Mouse (Mus musculus) gonadal fat pad, adult 2 months (tissue): Measurements from ENCODE around the gene F2rl2. TPM values are rescaled to one million over a fixed set of nuclear protein-coding genes. Genes with fewer than 3 reads are reported as not detected.

Experiments
- DNase-seq: peaks from one replicate; pipeline ENCODE4 v3.0.0-alpha.2; 2012; ENCODE audit warnings: low read depth
- polyA plus RNA-seq: library from polyadenylated mRNA; depleted of rRNA; stranded (reverse); fragments of >200 nt; gene quantifications from 2 replicates; pipeline ENCODE4 v1.2.3, GENCODE M21; 2012; rRNA removed

The F2rl2 gene
- polyA plus RNA-seq, 1 experiment: 0.59 TPM

GRCm38 (mm10) chr13:95697874-95698273 lies 1.2 kb downstream of the F2rl2 start:
- no peak for DNase-seq

GRCm38 (mm10) chr13:95703376-95703775 lies 6.7 kb downstream of the F2rl2 start:
- DNase-seq: peak; percentile 42

GRCm38 (mm10) chr13:95705589-95705988 lies 8.9 kb downstream of the F2rl2 start:
- DNase-seq: no peak

DNA sequence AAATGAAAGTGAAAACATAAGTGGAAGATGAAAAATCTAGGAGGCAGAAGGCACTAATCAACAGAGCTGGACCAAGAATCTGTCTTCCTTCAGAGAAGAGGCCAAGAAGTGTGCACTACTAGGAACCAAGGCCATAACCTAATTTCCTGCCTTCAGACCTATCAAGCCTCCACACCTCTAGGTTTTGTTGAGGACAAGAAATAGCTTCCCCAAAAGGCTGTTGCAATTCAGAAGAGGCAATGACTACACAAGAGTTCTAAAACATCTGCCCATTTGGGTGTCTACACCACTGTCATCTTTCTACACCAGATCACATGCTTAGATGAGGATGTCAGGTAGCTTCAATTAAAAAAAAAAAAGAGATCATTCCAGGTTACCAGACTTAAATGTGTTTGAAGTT lies 15.4 kb downstream of the F2rl2 start:
- no peak for DNase-seq

GRCm38 (mm10) chr13:95712570-95713268 lies 16.1 kb downstream of the F2rl2 start:
- DNase-seq: no peak

DNA sequence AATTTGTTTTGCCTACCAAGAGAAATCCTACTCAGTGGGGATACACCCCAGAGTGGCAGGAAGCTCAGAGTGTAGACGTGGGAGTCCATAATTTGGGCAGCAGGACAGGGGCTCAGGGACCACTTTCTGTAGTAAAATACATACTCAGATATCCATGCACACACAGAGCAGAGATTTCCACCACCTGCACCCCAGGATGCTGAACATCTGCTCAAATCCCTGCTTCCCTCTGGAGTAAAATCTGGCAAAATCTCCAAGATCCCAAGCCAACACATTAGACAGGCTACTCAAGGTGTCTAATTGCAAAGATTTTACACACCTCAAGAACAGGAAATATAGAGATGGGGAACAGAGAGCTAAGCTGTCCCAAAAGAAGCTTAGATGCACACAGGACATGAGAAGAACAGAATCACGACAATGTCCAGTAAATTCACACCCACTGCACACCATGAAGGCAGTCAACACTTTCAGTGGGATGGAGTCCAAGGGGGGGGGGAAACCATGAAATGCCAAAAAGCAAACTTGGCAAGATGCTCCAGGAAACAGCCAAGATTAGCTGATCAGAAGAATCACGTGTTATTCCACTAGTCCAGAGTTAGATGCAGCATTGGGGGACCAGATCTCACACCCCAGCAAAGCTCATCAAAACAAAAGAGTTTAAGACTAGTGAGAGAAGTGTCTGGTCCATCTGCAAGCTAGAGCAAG lies 17.8 kb downstream of the F2rl2 start:
- DNase-seq: no peak

DNA sequence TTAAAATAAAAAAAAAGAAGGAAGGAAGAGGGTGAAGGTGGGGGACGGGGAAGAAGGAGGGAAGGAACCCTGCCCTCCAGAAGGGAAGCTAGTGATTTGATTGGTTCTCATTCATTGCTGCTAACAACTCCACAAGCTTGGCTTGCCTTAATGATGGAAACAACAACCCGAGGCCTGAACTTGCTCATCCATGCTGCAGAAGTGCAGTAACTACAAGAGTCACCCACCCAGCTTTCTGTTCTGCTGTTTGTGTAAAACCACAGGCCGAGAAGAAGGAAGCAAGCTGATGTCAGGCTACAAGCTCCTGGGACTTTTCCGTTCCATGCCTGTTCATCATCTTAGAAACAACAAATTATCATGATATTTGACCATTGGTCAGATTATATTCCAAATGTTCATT lies 18.7 kb downstream of the F2rl2 start:
- DNase-seq: no peak

GRCm38 (mm10) chr13:95719320-95720232 lies 22.9 kb downstream of the F2rl2 start:
- DNase-seq: no peak

- DNase-seq: no peak
These were observed 33.8 kb downstream of the F2rl2 start for GRCm38 (mm10) chr13:95730491-95730890.

DNA sequence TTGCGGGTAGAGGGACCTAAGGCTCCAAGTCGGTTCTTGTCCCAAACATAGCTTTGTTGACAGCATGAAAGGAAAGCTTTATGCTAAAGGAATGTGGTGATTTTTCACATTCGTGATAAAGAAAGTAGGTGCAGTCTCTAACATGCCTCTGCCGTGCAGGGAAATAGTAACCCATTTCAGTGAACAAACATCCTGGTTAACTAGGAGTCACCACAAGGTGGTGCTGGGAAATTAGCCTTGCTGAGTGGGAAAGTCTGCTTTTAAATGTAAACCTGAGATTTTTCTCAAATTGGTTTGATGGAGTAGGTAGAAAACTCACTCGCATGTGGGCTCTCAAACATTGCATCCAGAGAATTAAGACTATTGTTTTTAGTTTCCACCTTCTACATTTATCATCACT lies 43.0 kb downstream of the F2rl2 start:
- DNase-seq: no peak

DNA sequence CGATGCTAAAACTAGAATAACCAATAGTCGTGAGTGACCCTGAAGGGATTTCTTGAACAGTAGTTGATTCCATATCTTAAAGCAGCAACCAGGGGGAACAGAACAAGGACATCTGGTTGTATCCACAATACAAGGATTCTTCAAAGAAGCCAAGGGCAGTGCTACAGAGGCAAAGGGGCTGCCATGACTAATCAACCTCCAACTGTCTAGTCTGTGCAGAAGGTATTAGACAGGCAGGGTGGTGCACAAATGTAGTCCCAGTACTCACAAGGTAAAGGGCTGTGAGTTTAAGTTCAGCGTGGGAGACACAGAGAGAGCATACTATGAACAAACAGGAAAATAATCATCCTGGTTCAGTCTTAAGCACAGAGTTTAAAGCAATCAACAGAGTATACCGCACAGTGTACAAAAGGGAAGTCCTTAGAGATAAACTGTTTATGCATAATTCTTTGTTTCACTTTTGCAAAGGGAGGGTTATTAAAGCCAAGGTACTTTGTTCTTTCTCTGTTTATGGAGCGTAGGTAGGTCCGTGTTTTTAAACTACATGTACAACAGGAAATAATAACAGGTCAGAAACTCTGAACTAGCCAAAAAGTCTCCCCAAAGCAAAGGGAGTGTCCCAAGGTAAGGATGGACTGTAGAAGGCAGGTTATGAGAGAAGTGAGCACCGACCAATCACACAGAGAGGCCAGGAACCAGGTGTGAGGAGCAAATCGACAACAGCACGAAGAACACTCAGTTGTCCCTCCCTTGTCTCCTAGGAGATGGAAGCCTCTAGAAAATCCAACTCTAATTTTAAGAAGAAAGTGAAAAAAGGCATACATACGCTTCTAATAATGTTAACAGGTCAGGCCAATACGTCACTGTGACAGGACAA lies 45.4 kb downstream of the F2rl2 start:
- DNase-seq: no peak

GRCm38 (mm10) chr13:95742881-95743466 lies 46.3 kb downstream of the F2rl2 start:
- DNase-seq: no peak

- DNase-seq: no peak
These were observed 48.8 kb downstream of the F2rl2 start for GRCm38 (mm10) chr13:95745451-95745850.

GRCm38 (mm10) chr13:95746509-95746908 lies 49.9 kb downstream of the F2rl2 start:
- no peak for DNase-seq

GRCm38 (mm10) chr13:95747101-95747500 lies 50.4 kb downstream of the F2rl2 start:
- no peak for DNase-seq

DNA sequence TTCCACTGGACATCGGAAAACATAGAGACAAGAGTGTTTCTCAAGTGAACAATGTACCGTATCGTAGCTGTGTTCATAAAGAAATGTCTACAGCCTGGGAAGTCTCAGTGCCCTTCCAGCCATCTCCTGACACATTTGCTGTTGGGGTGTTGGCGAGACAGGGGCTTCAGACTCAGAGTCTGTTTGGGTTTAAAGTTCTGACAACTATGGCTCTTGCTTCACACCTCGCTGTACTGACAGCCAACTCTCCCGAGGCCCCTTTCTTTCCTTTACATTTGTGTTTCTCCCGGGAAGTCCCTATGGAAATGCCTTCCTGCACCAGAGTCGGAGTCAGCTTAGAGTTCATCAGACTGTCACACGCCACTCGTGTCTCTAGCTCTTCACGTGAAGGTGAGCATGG lies 50.9 kb downstream of the F2rl2 start:
- DNase-seq: no peak

Other genes with a start within 250 kb of the F2rl2 start
- gene S100z, start 218.1 kb upstream of the F2rl2 start, polyA plus RNA-seq: 6.4 and 8.1 TPM in 2 replicates
- 21.3 and 23.1 TPM in 2 replicates for gene F2rl1, start 171.6 kb upstream of the F2rl2 start, polyA plus RNA-seq
- gene F2r, start 78.4 kb upstream of the F2rl2 start, polyA plus RNA-seq: 6.2 and 10.6 TPM in 2 replicates
- 12.7 and 20.1 TPM in 2 replicates for gene Iqgap2, start 195.1 kb downstream of the F2rl2 start, polyA plus RNA-seq